Mouse (Mus musculus) embryonic fibroblast, embryonic 13.5 days (primary cell): Measurements from ENCODE around the gene Akr1b3.

Source experiments
- CTCF ChIP-seq: IDR thresholded peaks from 2 replicates; pipeline ENCODE4 v1.5.1; 2011; ENCODE audit warnings: mild to moderate bottlenecking, control low read depth, low read length, moderate library complexity, borderline replicate concordance; ENCODE audit not compliant: insufficient read depth
- POLR2A ChIP-seq: IDR thresholded peaks from 2 replicates; pipeline ENCODE4 v1.6.1; 2011; ENCODE audit warnings: low read depth, mild to moderate bottlenecking, control low read depth, low read length, moderate library complexity

DNA sequence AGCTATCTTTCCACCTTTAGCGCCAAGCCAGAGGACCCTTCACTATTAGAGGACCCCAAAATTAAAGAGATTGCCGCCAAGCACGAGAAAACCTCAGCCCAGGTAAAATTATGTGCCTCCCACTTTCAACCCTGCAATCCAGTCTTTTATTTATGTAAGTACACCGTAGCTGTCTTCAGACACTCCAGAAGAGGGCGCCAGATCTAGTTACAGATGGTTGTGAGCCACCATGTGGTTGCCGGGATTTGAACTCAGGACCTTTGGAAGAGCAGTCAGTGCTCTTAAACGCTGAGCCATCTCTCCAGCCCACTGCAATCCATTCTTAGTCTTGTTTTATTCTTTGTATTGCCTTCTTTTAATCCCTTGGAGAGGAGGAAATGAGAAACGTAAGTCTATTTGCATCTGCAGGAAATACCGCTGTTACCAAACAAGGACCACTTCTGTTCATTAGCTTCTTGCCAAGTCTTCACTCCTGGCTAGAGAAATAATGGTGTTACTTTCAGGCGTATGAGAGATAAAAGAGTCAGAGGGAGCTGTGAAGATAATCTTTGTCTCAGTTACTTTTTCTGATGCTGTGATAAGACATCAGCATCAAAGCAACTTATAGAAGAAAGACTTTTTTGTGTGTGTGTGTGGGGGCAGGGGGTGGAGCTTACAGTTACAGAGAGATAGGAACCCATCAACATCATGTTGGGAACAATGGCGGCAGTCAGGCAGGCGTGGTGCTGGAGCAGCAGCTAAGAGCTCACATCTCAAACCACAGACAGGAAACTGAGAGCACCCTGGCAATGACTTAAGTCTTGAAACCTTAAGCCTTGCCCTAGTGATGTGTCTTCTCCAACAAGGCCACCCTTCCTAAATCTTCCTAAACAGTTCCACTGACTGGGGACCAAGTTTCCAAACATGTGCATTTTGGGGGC lies 47.2 kb upstream of the Akr1b3 start:
- TF ChIP-seq CTCF (no peak), POLR2A (no peak)
